ENCODE assay signal across 25 mouse cellular contexts in genomic region chrX:10896193-10896955, GRCm38 (mm10).
"Had no signal": no experiment of that assay in that cellular context is flagged by ENCODE, and none has a peak within 500 bp of the region (broad histone marks: within the 10 kb centered on the region; RNA-seq: fewer than 3 reads in every experiment).

No protein-coding gene starts in this region.

- H3K4me3 ChIP-seq: forebrain, embryonic 15.5 days; heart, adult 2 months; heart, embryonic 13.5 days; heart, embryonic 15.5 days; hindbrain, embryonic 13.5 days; hindbrain, embryonic 15.5 days; kidney, embryonic 15.5 days; limb, embryonic 13.5 days; limb, embryonic 15.5 days had no signal

- DNase-seq: forebrain, postnatal 0 days; gastrocnemius, postnatal 14 days; gastrocnemius, postnatal 36 days; heart, adult 11 months; heart, adult 2 months; heart, postnatal 14 days; heart, postnatal 36 days; kidney, adult 11 months; kidney, adult 2 months; kidney, adult 9 months; kidney, postnatal 14 days; layer of hippocampus, adult 9-11 months; layer of hippocampus, postnatal 36 days; left cerebral cortex, postnatal 4 days had no signal

- H3K9ac ChIP-seq: forebrain, embryonic 15.5 days; forebrain, postnatal 0 days; heart, embryonic 13.5 days; heart, embryonic 15.5 days; hindbrain, embryonic 13.5 days; hindbrain, embryonic 15.5 days; kidney, embryonic 15.5 days; limb, embryonic 13.5 days; limb, embryonic 15.5 days had no signal

- H3K27me3 ChIP-seq: forebrain, embryonic 15.5 days; heart, embryonic 13.5 days; heart, embryonic 15.5 days; hindbrain, embryonic 13.5 days; hindbrain, embryonic 15.5 days; limb, embryonic 13.5 days; limb, embryonic 15.5 days had no signal

- H3K4me1 ChIP-seq: forebrain, embryonic 15.5 days; heart, embryonic 13.5 days; heart, embryonic 15.5 days; hindbrain, embryonic 13.5 days; hindbrain, embryonic 15.5 days; kidney, embryonic 15.5 days; limb, embryonic 13.5 days; limb, embryonic 15.5 days had no signal

- H3K36me3 ChIP-seq: forebrain, embryonic 15.5 days; heart, embryonic 13.5 days; heart, embryonic 15.5 days; hindbrain, embryonic 13.5 days; hindbrain, embryonic 15.5 days; kidney, embryonic 15.5 days; limb, embryonic 13.5 days; limb, embryonic 15.5 days had no signal

- H3K9me3 ChIP-seq: forebrain, embryonic 15.5 days; heart, embryonic 13.5 days; heart, embryonic 15.5 days; hindbrain, embryonic 13.5 days; hindbrain, embryonic 15.5 days; kidney, embryonic 15.5 days; limb, embryonic 13.5 days; limb, embryonic 15.5 days had no signal

- H3K4me2 ChIP-seq: forebrain, embryonic 15.5 days; heart, embryonic 11.5 days; heart, embryonic 13.5 days; heart, embryonic 15.5 days; hindbrain, embryonic 13.5 days; hindbrain, embryonic 15.5 days; kidney, embryonic 15.5 days; limb, embryonic 13.5 days; limb, embryonic 15.5 days had no signal

- ATAC-seq: forebrain, embryonic 15.5 days; forebrain, postnatal 0 days; hindbrain, postnatal 0 days; intestine, embryonic 16.5 days had no signal

- H3K27ac ChIP-seq: forebrain, embryonic 15.5 days; heart, adult 2 months; heart, embryonic 13.5 days; heart, embryonic 15.5 days; hindbrain, embryonic 13.5 days; hindbrain, embryonic 15.5 days; hindbrain, postnatal 0 days; kidney, embryonic 15.5 days; limb, embryonic 13.5 days; limb, embryonic 15.5 days had no signal
